Comparison of ENCODE assay signal across 8 mouse cellular contexts in the genomic region with DNA sequence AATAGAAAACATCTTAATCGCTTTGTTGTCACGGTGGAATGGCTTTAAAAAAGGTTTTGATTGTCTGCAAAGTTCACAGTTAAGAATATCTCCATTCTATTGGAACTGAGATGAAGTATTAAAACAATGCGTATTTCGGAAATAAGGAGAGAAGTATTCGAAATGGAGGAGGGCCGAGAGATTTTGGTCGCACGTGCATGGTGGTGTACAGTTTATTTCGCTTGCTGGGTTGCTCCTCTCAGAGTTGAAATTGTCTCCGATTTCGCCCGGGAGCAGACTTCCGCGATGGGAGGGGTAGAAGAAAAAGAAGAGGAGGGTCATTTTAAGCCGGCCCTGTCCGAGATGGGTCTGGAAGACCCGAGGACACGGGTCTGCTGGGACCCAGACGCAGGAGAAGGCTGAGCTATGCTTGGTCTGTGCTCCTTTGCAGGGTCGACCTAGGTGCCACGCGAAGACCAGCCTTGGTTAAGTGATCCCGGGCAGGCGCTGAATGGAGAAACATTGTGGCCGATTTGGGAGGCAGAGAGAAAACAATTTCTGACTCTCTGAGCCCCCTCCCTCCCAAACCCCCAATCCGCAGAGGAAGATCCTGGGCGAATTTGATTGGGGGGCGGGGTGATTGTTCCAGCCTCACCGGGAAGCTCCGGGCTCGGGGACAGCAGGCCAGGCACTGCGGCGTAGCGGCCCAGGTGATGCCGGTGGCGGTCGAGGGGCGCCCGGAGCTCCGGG. TPM values are rescaled to one million over a fixed set of nuclear protein-coding genes. Genes with fewer than 3 reads are reported as not detected.
DNase-seq lines count a peak whose midpoint lies in the region; ATAC-seq lines count a peak whose summit lies in the region.

No protein-coding gene starts in this region.

- peaks cover 38% of the 10 kb centered on the region for H3K4me1 ChIP-seq in limb, embryonic 12.5 days (replicated peaks)

- intact Hi-C loops in heart, postnatal 10 days (cut with DNase I), result loop anchor here (1.0 kb wide), 1 partner anchor 47 kb away; no protein-coding TSS in a partner anchor

- WGBS in limb, embryonic 12.5 days, result under 1% methylated on average over 40 of the region's 40 CpGs

- peak overlapping the region; percentile 97 for H3K4me2 ChIP-seq in limb, embryonic 12.5 days

- peak overlapping the region; percentile 92 for H3K4me3 ChIP-seq in limb, embryonic 12.5 days (replicated peaks)

- H3K9me3 ChIP-seq in limb, embryonic 12.5 days, result no peaks in the 10 kb centered on the region

- peak overlapping the region; percentile 98 for H3K27ac ChIP-seq in limb, embryonic 12.5 days

- peak; percentile 49 to 66 for DNase-seq in layer of hippocampus, postnatal 10 days (ENCODE audit: low spot score in 2 of 2)
- no peak for DNase-seq in layer of hippocampus, postnatal 14 days (ENCODE audit: low spot score in 2 of 2)
- peak; percentile 81 for DNase-seq in Muller cell, postnatal 12 days (ENCODE audit: inconsistent ontology term)
- DNase-seq in embryo, embryonic 10.5 days (ENCODE audit: low spot score), result peak; percentile 87
- peak; percentile 77 to 84 for DNase-seq in heart, postnatal 10 days
- peak; percentile 39 for DNase-seq in naive thymus-derived CD4-positive, alpha-beta T cell, adult 2 months (ENCODE audit: low read depth)
- no peak for DNase-seq in spleen, postnatal 14 days (ENCODE audit: low spot score in 2 of 2)

- H3K27me3 ChIP-seq in limb, embryonic 12.5 days, result no peaks in the 10 kb centered on the region

- H3K9ac ChIP-seq in limb, embryonic 12.5 days (replicated peaks), result peak overlapping the region; percentile 100

- no peak for ATAC-seq in limb, embryonic 12.5 days (ENCODE audit: insufficient number of reproducible peaks, insufficient read depth, low FRiP score, low TSS enrichment, low read depth)

- H3K36me3 ChIP-seq in limb, embryonic 12.5 days, result peaks cover 15% of the 10 kb centered on the region

RNA-seq across cellular contexts. Expression of a gene that starts 2.8 kb away (rescaled TPM):
- total RNA-seq in layer of hippocampus, postnatal 10 days (2021), result 10 to 100 TPM; 21.9 to 26.0 TPM
- total RNA-seq in layer of hippocampus, postnatal 14 days (2021), result 10 to 100 TPM; 20.3 to 20.7 TPM
- total RNA-seq in heart, postnatal 10 days (2021), result 10 to 100 TPM in 1 of 2 experiments, 1 to 10 TPM in 1; 8.8 to 14.1 TPM
- polyA plus RNA-seq in limb, embryonic 12.5 days (2016; fragmentation: Nextera tagmentation; extraction: Ambion mirVana), result 18.3 and 18.5 TPM in 2 replicates

Comparison
In these comparisons a context has a peak if more than half of its experiments do, and no peak if none do; other contexts are left out.
1. DNase-seq: peak in layer of hippocampus, postnatal 10 days (2 of 2), Muller cell, postnatal 12 days (single experiment), embryo, embryonic 10.5 days (single experiment), heart, postnatal 10 days (2 of 2) and naive thymus-derived CD4-positive, alpha-beta T cell, adult 2 months (single experiment); none in layer of hippocampus, postnatal 14 days (0 of 2) and spleen, postnatal 14 days (0 of 2).